Mouse (Mus musculus): ENCODE measurements around the gene Mbd3l2.

DNA sequence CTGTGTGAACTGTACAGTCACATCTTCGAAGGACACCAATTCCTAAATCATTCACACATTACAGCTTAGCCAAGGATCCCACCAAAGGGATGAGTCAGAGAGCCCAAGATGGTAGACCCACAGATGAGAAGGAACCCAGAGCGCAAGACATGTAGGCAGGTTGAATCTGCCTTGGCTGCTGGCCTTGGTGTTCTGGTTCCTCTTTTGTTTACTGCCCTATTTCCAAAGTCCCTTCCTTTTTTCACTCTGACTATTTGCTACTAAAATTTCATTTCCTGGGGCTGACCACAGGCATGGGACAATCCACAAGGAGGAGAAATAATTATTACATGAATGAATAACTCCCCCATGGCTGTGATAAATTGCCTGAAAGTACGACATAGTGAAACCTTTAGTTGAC, 37.6 kb downstream of the Mbd3l2 start:
- TF ChIP-seq CTCF (IDR thresholded peaks at IDR 0.05; ENCODE audit: control insufficient read depth, insufficient read depth, insufficient read length) = no peak
- TF ChIP-seq USF1 (IDR thresholded peaks at IDR 0.05; ENCODE audit: low read depth) = no peak
- no peak for TF ChIP-seq MYOG (IDR thresholded peaks at IDR 0.05; ENCODE audit: control insufficient read depth, extremely low read depth, insufficient read length)
- no peak for TF ChIP-seq MAX (IDR thresholded peaks at IDR 0.05)
- no peak for TF ChIP-seq FOSL1 (IDR thresholded peaks at IDR 0.05; ENCODE audit: insufficient read depth, low read length, poor library complexity, severe bottlenecking)
